Mouse (Mus musculus): Measurements from ENCODE around the gene Bsdc1. TPM values are rescaled to one million over a fixed set of nuclear protein-coding genes. Genes with fewer than 3 reads are reported as not detected.

The Bsdc1 gene
- polyA plus RNA-seq, 1 experiment: 22.3 TPM

DNA sequence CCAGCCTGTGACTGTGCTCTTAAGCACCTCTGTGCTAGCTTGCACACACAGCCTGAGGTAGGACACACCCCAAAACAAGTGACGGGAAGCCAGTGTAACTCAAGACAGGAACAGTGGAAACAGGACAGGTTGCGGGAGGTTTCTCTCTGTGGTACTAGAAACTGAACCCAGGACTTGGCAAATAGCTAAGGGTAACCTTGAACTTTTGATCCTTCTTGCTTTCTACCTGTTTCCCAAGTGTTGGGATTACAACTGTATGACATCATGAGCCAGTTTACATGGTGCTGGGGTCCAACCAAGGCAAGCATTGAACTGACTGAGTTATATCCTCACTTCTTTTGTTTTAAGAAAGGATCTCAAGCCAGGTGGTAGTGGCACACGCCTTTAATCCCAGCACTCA, 18.5 kb downstream of the Bsdc1 start:
- no peak for DNase-seq (ENCODE audit: low read depth)

GRCm38 (mm10) chr4:129481090-129481489, 19.7 kb downstream of the Bsdc1 start:
- peak; percentile 88 for DNase-seq (ENCODE audit: low read depth)

- DNase-seq (ENCODE audit: low read depth): no peak
These were observed 29.8 kb downstream of the Bsdc1 start, which contains the start of the genes Tssk3 and Fam229a for GRCm38 (mm10) chr4:129490972-129491880. Tssk3 (minus strand) TSS chr4:129491022. Fam229a (plus strand) TSS chr4:129491190.

DNA sequence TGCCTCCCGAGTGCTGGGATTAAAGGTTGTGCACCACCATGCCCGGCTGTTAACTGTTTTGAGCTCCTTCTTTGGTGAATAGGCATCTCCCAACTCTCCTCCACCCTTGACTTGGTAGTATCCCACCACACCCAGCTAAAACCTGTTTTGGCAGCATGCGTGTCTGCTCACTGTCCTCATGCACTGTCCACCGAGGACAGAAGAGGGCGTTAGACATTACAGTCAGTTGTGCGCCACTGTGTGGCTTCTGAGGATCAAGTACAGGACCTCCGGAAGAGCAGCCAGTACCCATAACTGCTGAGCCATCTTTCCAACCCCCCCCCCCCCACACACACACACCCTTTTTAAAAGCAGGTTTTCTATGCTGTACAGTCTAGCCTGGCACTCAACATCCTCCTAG, 33.3 kb downstream of the Bsdc1 start:
- DNase-seq (ENCODE audit: low read depth): no peak

DNA sequence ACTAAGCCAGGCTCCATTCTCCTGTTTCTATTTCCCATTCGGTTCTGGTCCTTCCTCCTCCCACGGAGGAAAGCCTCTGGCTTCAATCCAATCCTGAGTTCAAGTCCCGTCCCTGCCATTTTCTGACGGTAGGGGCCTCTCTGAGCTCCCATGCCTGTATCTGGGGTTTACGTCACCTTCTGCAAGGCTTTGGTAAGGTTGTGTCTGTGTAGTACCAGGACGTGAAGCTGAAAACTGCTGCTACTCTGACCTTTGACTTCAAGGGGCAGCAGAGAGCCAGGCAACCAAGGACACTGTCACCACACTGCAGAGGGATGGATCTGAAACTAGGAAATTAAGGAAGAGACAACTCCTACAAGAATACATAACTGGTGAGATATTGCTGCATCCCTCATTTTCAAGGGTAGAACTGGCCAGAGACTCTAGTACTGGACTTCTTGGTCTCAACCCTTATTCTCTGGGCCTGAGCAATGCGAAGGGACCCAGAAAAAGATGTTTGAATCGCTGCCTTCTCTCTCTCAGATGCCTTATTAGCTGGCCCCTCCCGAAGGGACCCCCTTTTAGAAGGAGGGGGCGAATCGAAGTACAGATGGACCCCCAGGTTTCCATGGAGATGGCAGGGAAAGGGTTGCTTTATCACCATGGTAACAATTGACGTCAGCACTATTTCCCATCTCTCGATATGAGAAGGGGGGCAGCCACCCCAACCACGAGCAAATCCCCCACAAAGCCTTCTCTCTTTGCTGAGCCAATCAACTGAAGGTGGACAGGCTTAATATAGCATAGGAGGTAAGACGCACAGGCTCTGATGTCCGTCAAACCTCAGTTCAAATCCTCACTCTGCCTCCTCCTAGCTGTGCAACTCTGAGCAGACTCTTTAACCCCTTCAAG, 34.5 kb downstream of the Bsdc1 start:
- DNase-seq (ENCODE audit: low read depth): no peak

GRCm38 (mm10) chr4:129496631-129497030, 35.2 kb downstream of the Bsdc1 start:
- DNase-seq (ENCODE audit: low read depth): no peak

GRCm38 (mm10) chr4:129498941-129499340, 37.6 kb downstream of the Bsdc1 start:
- no peak for DNase-seq (ENCODE audit: low read depth)

DNA sequence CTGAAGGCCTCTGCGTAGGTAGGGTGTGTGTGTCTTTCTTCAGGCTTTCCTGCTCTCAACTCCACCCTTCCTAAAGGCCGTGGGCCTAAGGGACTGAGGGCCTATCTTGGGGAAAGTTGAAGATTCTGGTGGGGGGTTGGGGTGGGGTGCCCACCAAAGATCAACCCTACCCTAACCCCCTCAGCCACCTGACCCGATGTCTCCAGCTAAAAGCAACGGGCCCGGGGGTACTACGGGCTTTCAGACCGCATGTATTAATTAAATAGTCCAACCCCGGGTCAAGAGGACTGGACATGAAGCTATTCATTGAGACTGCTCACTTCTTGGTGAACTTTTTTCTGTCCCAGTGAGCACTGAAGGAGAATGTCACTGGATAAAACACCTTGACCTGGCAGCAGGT, 38.6 kb downstream of the Bsdc1 start:
- no peak for DNase-seq (ENCODE audit: low read depth)

DNA sequence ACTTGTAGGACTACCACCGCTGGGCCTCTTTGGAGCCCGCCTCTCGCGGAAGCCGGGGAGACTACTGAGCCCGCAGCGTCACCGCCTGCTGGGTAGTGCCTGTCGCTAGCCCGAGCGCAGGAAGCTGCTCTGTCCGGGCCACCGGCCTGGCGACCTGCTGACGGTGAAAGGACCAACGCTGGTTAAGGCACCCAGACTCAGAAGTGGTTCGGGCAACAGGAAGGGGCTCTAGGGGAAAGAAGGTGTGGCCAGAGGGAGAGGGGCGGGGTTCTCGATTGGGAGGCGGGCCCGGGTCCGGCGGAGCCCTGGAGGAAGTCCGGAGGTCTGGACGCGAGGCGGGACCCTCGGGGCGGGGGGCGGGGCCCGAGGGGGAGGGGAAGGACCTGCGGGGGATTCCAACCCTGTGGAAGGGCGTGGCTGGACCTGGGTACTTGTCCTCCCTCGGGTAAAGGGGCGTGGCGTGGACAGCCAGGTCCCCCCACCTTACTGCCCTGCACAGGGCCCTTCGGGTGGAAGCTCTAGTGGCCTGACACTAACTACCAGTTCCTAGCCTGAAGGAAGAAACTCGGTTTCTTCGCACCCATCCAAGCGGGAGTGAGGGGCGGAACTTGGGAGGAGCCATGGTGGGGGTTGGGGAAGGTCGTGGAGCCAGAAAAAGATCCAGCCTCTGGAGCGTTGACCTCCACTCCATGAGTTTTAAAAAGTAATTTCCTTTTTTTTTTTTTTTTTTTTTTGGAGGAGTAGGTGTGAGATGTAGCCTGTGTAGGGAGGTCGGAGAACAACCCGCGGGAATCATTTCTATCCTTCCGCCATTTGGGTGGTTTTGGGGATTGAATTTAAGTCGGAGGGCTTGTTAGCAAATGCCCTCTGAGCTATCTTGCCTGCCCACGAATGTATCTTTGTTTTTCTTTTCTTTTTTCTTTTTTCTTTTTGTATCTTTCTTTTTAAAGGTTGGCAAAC, 39.5 kb downstream of the Bsdc1 start:
- no peak for DNase-seq (ENCODE audit: low read depth)

- DNase-seq (ENCODE audit: low read depth): no peak
These were observed 41.0 kb downstream of the Bsdc1 start for GRCm38 (mm10) chr4:129502327-129502888.

DNA sequence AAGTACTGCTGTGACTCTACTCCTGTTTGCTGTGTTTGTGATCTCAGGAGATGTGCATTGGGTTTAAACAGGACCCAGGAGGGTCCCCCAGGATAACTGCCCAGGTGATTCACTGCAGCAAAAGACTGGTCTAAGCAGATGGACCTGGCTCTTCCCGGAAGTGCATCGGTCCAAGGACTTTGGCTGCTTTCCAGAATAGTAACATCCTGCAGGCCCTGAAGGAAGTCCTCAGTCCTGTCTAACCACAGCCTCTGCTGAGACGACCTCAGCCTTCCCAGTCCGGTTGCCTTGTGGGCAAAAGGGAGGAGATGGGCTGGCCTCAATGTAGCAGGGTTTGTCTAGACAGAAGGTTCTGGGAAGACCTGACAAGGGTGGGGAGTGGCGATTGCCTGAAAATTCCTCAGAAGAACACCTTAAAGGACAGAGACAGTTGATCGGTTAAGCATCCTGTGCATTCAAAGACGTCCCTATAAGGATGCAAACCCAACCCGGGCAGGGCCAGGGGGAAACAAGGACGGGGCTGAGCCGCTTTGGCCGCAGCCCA, 41.6 kb downstream of the Bsdc1 start:
- DNase-seq (ENCODE audit: low read depth): no peak

GRCm38 (mm10) chr4:129505511-129505910, 44.1 kb downstream of the Bsdc1 start:
- no peak for DNase-seq (ENCODE audit: low read depth)

DNA sequence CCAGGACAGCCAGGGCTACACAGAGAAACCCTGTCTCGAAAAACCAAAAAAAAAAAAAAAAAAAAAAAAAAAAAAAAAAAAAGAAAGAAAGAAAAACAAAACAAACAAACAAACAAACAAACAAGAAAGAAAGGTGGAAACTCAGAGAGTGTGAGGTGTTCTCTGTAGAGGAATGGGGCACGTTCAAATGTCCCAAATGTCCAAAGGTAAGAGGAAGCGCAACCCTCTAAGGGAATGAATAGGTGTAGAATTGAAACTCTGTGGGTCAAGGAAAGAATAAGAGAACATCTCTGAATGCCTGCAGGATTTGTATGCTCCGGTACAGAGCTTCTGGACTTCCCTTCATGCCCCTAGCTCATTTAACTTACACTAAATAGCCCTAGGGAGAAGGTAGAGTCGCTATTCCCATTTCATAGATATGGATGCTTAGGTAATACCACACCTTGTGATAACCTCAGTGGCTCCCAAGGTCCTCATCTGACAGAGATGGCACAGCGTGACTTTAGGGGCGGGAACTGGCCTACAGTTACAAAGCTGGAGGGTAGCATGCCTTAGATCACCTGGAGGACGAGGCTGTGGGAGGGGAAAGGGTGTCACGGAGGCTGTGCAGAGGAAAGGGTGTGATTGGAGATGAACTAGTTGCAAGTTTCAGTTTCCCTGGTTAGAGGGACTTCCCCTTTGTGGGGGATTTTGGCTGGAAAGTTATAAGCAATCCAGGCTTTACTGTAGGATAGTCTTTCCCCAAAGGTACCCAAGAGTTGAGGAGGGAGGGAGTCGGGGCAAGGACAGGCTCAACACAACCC, 46.3 kb downstream of the Bsdc1 start:
- DNase-seq (ENCODE audit: low read depth): no peak

- DNase-seq (ENCODE audit: low read depth): no peak
These were observed 46.8 kb downstream of the Bsdc1 start for GRCm38 (mm10) chr4:129508237-129508515.

GRCm38 (mm10) chr4:129508834-129509600, 47.6 kb downstream of the Bsdc1 start:
- DNase-seq (ENCODE audit: low read depth): no peak

- no peak for DNase-seq (ENCODE audit: low read depth)
These were observed 48.3 kb downstream of the Bsdc1 start for GRCm38 (mm10) chr4:129509650-129510049.

DNA sequence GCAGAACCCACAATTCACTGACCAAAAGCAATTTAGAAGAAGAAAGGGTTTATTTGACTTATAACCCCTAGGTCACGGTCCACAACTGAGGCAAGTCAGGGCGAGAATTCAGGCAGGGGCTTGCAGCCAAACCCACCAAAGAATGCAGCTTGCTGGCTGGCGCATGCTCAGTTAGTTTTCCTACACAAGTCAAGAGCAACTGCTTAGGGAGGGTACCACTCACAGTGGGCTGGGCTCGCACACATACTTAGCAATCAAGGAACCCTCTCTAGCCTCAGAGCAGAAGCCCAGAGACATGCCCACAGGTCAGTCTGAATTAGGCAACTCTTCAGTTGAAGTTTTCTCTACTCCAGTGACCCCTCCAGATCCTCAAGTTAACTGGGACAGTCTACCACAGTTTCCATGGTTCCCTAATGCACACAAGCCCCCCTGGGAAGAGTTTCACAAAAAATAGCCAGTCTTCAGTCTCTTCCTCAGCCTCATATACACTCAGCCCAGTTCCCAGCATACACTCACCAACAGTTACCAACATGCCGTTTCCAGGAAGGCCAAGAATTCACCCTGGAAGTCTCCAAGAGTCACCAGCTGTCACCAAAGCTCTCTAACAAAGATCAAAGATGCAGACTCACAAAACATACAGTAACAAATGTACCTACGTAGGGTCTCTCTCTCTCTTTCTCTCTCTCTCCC, 49.5 kb downstream of the Bsdc1 start:
- DNase-seq (ENCODE audit: low read depth): no peak

DNA sequence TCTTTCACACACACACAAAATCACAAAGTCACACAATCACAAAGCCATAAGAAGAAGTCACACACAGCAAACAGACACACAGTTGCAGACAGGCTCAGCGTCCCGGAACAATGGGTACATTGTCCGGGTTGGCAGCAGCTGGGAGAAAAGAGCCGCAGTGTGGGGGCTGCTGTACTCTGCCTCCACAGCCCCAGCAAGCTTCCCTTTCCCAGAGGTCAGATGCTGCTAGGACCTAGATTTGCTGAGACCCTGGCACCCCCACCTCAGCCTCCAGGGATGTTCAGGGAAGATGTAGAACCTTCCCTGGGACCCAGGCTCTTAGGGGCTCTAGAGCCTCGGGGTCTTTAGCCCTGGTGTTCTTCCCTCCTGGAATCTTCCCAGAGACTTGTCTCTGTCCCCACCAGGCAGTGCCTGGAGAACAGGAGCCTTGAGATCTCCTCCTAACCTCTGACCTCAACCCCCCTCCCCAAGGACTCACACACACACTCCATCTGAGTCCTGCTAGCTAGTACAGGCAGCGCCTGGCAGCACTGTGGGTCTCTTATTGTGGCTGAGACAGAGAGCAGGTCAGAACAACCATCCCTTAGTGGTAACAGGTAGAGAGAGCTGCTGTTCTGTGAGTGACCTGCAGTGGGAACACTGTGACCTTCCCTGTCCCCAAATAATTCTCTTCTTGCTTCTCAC, 50.2 kb downstream of the Bsdc1 start:
- no peak for DNase-seq (ENCODE audit: low read depth)
